Mouse (Mus musculus) 3T3-L1 (cell line): ENCODE data around the gene Hpcal1.
A peak's percentile ranks its signal among the peaks of the same experiment; 100 is the strongest.
"Not testable (repeated sequence)": the region's sequence is repeated elsewhere in the genome, so short reads cannot be mapped to it uniquely, and the experiment has no call there.

Source experiments
- DNase-seq: peaks from one replicate; pipeline ENCODE4 v3.0.0-alpha.2; 2015; ENCODE audit warnings: low read depth, low spot score

Hpcal1 gene

DNA sequence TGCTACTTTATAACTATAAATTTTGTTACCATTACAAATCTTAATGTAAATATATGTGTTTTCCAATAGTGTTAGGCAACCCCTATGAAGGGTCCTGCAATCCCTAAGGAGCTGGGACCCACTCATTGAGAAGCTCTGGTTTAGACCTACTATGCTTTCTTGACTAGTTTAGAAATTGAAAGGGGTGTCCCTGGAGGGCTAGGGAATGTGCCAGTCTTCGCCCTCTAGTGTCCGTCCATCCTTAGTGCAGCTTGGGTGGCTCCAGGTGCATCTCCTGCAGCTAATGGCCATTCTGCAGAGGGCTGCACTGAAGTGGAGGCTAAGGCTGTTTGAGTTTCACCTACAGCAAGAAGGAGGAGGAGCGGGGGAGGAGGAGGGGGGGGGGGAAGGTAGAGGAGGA is 87.7 kb downstream of the Hpcal1 start:
- DNase-seq, result peak; percentile 62

DNA sequence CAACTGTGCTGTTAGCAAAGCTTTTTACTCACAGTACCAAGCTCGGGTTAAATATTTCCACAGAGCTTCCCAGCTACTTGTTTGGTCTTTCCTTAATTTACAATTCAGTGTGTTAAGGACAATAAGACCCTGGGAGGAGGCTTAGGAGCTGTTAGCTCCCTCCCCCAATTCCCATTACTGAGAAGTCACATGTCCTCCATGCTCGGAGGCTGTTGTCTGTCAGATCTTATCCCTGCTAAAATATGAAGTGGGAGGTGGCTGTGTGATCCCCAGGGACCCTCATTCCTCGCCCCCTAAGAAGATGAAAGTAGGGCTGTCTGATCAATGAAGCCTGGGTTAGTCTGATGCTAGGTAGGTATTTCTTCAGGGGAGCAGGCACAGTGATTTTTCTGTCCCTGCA is 88.4 kb downstream of the Hpcal1 start:
- no peak for DNase-seq

DNA sequence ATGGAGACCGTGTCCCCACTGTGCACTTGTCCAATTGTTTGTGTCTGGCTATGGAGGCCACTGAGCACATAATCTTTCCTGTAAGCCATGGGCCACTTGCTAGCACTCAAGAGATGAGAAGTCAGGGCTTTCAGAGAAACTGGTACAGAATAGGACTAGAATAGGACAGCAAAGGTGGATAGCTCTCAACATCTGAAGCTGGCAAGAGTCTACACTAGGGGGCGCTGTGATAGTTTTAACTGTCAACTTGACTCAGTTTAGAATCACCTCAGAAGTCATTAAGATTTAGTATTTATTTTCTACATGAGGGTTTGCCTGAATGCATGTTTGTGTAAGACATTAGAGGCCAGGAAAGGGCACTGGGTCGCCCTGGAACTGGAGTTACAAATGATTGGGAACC is 98.8 kb downstream of the Hpcal1 start:
- no peak for DNase-seq

DNA sequence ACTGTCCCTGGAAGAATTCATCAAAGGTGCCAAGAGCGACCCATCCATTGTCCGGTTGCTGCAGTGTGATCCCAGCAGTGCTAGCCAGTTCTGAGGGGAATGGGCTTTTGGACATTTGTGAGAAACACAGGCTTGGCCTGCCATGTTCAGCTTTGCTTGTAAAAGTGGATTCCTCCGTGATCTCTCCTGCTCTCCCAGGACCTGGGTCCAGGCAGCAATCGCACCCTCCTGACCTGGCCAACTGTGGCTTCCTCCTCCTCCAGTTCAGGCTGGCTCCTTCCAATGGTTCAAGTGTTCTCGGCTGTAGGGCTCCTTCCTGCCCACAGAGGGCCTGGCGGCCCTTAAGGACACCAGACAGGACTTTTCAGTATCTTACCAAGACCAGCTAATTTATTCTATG is 100.5 kb downstream of the Hpcal1 start:
- no peak for DNase-seq

DNA sequence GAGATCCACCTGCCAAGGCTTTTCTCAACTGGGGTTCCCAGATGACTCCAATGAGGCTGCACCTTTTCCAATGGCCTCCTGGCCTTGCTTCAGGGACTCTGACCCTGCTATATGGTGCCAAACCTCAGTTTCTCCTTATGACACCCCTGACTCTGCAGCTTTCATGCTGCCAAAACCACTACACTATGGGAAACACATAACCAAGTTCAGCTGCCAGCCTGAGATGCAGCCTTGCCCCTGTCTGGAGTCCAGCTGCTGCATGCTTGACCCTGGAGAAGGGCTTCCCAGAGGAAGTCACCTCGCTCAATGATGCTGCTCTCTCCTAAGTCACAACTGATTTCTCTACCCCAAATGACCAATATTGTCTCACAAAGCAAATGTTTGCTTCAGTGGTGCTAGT is 102.1 kb downstream of the Hpcal1 start:
- DNase-seq, result no peak

DNA sequence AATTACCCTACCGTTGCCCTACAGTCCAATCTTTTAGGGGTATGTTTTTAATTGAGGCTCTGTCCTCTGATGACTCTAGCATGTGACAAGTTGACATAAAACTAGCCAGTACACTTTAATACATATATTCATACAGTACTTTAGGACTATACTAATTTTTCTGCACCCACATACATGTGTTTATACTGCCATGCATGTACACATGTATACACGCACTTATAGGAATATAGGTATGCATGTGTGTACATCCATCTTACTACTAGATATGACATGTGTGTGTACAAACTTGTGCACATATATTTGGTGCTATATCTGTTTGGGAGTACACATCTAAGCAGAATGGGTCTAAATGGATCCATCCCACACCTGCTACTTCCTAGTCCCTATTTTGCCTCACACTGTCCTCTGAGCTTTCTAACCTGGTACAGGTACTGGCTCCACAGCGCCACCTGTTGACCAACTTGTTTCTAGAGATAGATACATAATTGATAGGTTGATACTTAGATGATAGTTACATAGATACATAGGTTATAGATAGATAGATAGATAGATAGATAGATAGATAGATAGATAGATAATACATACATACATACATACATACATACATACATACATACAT is 105.1 kb downstream of the Hpcal1 start:
- DNase-seq, result peak; percentile 68

DNA sequence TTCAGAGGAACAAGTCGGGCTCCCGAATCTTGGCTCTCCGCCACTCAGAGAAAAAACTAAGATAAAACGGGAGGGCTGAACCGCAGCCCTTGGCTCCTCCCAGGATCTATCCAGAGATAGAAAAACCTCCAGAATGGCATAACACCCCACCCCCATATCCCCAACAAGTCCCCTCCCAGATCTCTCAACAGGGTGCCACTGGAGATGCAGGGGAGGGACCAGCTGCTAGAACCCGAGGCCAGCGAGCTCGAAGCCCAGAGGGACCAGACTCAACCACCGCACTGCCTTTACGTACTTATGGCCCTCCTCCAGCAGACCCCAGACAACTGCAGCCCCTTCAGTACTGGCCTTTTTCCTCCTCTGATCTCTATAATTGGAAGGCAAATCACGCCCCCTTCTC is 107.6 kb downstream of the Hpcal1 start:
- DNase-seq, result not testable (repeated sequence)

DNA sequence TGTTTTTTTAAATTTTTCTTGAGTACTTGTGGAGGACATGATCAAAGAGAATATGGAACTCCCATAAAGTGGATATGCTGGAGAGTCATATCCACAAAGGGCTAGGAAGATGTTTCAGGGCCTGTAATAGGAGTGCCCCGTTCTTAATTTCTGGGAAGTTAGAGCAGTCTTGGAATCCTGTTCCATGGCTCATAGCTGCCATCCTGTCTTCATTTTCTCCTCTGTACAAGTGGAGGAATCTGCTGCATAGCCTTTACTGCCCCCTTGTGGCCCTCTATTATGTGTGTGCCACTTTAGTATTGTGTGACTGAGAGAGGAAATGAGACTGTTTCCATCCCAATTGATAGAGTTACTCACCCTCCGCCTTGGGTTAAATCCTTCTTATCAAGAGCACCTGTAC is 117.9 kb downstream of the Hpcal1 start:
- DNase-seq, result peak; percentile 93

DNA sequence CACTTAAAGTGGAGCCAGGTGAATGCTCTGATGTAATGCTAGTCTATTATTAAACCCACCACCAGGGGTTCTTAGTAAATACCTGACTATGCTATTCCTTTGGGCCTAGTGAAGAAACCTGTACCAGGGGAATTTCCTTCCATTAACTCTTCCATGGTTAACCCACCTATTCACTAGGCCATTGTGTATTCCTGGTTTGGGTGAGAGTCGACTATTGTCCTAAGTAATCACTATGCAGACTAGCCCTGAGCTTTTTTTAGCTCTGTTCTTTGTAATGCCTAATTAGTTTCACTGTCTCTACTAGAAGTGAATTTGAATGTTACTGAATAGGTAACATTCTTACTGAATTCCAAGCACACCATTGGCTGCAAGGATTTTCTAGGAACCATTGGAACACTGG is 144.6 kb downstream of the Hpcal1 start:
- not testable (repeated sequence) for DNase-seq
